Mouse (Mus musculus): Measurements from ENCODE around the gene 9230102O04Rik. TPM values are rescaled to one million over a fixed set of nuclear protein-coding genes. Genes with fewer than 3 reads are reported as not detected.

Gene 9230102O04Rik
- polyA plus RNA-seq, 1 experiment from 2014 or later: not detected

DNA sequence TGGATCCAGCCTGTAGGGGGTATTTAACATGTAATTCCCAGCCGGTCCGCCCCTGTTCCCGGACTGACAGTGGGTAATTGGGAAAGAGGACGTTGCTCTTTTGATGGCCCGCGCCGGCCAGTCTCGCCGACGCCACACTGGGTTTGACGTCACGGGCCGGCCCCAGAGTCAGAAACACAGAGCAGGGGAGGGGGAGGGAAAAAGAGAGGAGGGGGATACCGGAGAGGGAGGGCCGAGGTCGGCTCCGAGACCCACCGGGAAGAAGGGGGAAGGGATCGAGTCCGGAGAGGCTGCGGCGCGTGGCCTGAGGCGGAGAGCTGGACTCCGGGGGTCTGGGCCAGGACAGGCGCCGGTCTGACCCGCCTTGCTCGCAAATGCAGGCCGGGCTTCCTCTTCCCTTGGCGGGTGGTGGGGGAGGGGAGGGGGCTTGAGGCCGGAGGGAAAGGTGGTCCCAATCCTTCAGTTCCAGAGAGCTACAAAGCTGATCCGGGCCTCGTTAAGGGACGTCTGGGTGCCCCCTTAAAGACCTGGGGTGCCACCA is 8.2 kb downstream of the 9230102O04Rik start, which contains the start of gene 4930412O13Rik:
4930412O13Rik (plus strand) TSS at position 202 of the 541 bp plus-strand sequence.
- peaks cover 7% of the 10 kb centered on the region; the same call in 1 of the 2 replicates for H3K4me1 ChIP-seq (ENCODE audit: insufficient read depth)
- no peak within 1 kb of the TSS for H3K27ac ChIP-seq (ENCODE audit: low read depth)

DNA sequence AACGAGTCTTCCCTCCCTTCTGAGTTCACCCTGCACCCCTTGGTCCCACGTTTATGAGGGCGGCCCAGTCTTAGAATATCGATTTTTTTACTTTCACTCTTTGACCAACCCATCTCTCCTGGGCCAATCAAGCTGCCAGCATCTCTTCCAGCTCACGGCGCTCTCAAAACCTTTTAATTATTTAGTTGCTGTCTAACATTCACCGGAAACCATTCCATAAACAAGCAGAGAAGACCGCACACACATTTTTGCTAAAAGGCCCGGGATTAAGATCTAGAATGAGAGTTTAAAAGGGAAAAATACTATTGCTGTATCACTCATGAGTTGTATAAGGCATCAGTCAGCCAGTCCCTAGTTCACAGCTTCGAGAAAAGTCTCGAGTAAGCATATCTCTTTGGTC is 9.1 kb downstream of the 9230102O04Rik start:
- 8% methylated on average over 11 of the region's 11 CpGs for WGBS
- H3K36me3 ChIP-seq (ENCODE audit: insufficient read depth): no peaks in the 10 kb centered on the region
- peaks cover 7% of the 10 kb centered on the region; the same call in 1 of the 2 replicates for H3K4me1 ChIP-seq (ENCODE audit: insufficient read depth)
- H3K27ac ChIP-seq (ENCODE audit: low read depth): no peak overlapping the region
- no peak overlapping the region for H3K4me3 ChIP-seq (ENCODE audit: low read depth, low read length)
- H3K27me3 ChIP-seq (ENCODE audit: insufficient read depth, low read length): peaks cover 82% of the 10 kb centered on the region
- DNase-seq (no peak), ATAC-seq (ENCODE audit: insufficient read depth) (no peak)
- H3K9me3 ChIP-seq (ENCODE audit: low read depth, low read length): no peaks in the 10 kb centered on the region
- no peak for TF ChIP-seq CTCF (IDR thresholded peaks at IDR 0.05; ENCODE audit: low read depth)
- H3K4me2 ChIP-seq: peak overlapping the region; percentile 98
- H3K9ac ChIP-seq: no peak overlapping the region

More for the DNA sequence above, 8.2 kb downstream of the 9230102O04Rik start, which contains the start of gene 4930412O13Rik:
- Histone ChIP-seq H3K27me3 (ENCODE audit: insufficient read depth, low read length) (peaks cover 82% of the 10 kb centered on the region), H3K9me3 (ENCODE audit: low read depth, low read length) (no peaks in the 10 kb centered on the region), H3K36me3 (ENCODE audit: insufficient read depth) (no peaks in the 10 kb centered on the region), H3K9ac (peak within 1 kb of the TSS; percentile 20; the same call in 1 of the 2 replicates), H3K4me2 (peak within 1 kb of the TSS; percentile 98), H3K4me3 (ENCODE audit: low read depth, low read length) (peak within 1 kb of the TSS; percentile 35)
- no peak for TF ChIP-seq CTCF (IDR thresholded peaks at IDR 0.05; ENCODE audit: low read depth)
- DNase-seq: peak; percentile 38
- ATAC-seq (ENCODE audit: insufficient read depth): no peak
- 0% methylated on average over 32 of the region's 35 CpGs for WGBS

DNA sequence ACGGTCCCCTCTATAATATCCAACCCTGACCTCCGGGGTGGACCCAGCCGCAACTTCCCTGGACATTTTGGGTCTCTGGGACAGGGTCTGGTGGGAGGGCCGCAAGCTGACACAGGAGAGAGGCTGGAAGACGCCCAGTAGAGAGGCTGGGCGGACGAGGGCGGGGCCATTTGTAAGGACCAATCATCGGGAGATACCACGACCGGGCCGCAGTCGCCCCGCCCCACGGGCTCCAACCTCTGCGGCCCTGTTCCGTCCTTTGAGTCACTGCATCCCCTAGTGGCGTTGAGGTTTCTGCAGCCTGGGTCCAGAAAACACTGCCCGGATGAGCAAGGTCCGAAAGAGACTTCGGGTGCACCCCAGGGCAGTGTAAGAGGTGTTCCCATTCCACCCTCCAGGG is 9.8 kb downstream of the 9230102O04Rik start:
- H3K27me3 ChIP-seq (ENCODE audit: insufficient read depth, low read length): peaks cover 82% of the 10 kb centered on the region
- peaks cover 7% of the 10 kb centered on the region; the same call in 1 of the 2 replicates for H3K4me1 ChIP-seq (ENCODE audit: insufficient read depth)
- H3K9me3 ChIP-seq (ENCODE audit: low read depth, low read length): no peaks in the 10 kb centered on the region
- peak overlapping the region; percentile 42; the same call in 1 of the 2 replicates for H3K27ac ChIP-seq (ENCODE audit: low read depth)
- no peaks in the 10 kb centered on the region for H3K36me3 ChIP-seq (ENCODE audit: insufficient read depth)
- H3K4me3 ChIP-seq (ENCODE audit: low read depth, low read length): peak overlapping the region; percentile 49
- no peak overlapping the region for H3K9ac ChIP-seq
- H3K4me2 ChIP-seq: peak overlapping the region; percentile 98
- TF ChIP-seq CTCF (IDR thresholded peaks at IDR 0.05; ENCODE audit: low read depth): peak; percentile 94
- DNase-seq: peak; percentile 98
- ATAC-seq (ENCODE audit: insufficient read depth): peak; percentile 97
- WGBS: 1% methylated on average over 21 of the region's 21 CpGs

DNA sequence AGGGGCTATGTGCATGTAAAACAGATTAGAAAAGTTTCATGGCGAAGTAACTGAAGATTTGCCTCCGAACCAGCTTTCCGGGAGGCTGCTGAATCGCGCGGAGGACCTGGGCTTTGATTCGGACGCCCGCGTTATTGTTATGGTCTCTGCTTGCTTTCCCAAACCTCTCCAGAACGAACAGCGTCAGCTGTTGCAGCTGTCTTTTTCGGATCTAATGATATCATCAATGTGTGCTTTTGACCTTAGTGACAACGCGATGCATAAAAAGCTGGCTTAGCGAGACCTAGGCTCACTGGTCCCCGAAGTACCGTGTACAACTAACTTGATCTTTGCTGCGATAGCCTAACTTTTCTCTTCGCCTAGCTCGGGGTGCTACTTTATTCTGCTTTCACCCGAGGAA is 10.2 kb downstream of the 9230102O04Rik start:
- Histone ChIP-seq H3K27ac (ENCODE audit: low read depth) (peak overlapping the region; percentile 42; the same call in 1 of the 2 replicates), H3K36me3 (ENCODE audit: insufficient read depth) (no peaks in the 10 kb centered on the region), H3K9me3 (ENCODE audit: low read depth, low read length) (no peaks in the 10 kb centered on the region), H3K4me3 (ENCODE audit: low read depth, low read length) (peak overlapping the region; percentile 49), H3K27me3 (ENCODE audit: insufficient read depth, low read length) (peaks cover 82% of the 10 kb centered on the region), H3K9ac (no peak overlapping the region), H3K4me1 (ENCODE audit: insufficient read depth) (peaks cover 7% of the 10 kb centered on the region; the same call in 1 of the 2 replicates), H3K4me2 (peak overlapping the region; percentile 98)
- under 1% methylated on average over 22 of the region's 22 CpGs for WGBS
- peak; percentile 49 for DNase-seq
- ATAC-seq (ENCODE audit: insufficient read depth): peak; percentile 23
- no peak for TF ChIP-seq CTCF (IDR thresholded peaks at IDR 0.05; ENCODE audit: low read depth)

DNA sequence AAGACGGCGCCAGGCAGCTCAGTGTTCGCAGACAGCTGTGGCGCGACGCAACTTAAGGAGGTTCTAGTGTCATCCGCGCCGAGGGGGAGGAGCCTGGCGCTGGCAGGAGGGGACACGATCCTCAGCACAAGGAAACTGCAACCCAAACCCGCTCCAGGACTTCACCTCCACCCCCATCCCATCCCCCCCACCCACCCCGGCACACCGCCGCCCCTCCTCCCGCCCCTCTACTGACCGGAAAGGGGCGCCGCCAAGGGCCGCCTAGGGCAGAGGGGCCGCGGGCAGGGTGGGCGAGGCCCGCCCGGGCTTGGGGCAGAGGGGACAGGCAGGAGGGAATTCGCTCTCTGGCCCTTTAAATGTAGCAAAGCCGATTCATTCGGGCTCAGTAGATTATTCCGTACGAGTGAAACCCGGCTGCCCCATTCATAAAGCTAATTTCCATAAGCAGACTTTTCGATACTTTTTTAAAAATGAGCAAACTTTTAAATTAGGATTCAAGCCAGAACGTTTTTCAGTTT is 10.7 kb downstream of the 9230102O04Rik start:
- peak; percentile 41 for ATAC-seq (ENCODE audit: insufficient read depth)
- H3K9me3 ChIP-seq (ENCODE audit: low read depth, low read length): no peaks in the 10 kb centered on the region
- no peak overlapping the region for H3K9ac ChIP-seq
- no peak for TF ChIP-seq CTCF (IDR thresholded peaks at IDR 0.05; ENCODE audit: low read depth)
- under 1% methylated on average over 32 of the region's 33 CpGs for WGBS
- peaks cover 82% of the 10 kb centered on the region for H3K27me3 ChIP-seq (ENCODE audit: insufficient read depth, low read length)
- H3K4me1 ChIP-seq (ENCODE audit: insufficient read depth): peaks cover 7% of the 10 kb centered on the region; the same call in 1 of the 2 replicates
- peak; percentile 80 for DNase-seq
- H3K4me3 ChIP-seq (ENCODE audit: low read depth, low read length): peak overlapping the region; percentile 49
- no peak overlapping the region for H3K27ac ChIP-seq (ENCODE audit: low read depth)
- H3K36me3 ChIP-seq (ENCODE audit: insufficient read depth): no peaks in the 10 kb centered on the region
- peak overlapping the region; percentile 98 for H3K4me2 ChIP-seq

DNA sequence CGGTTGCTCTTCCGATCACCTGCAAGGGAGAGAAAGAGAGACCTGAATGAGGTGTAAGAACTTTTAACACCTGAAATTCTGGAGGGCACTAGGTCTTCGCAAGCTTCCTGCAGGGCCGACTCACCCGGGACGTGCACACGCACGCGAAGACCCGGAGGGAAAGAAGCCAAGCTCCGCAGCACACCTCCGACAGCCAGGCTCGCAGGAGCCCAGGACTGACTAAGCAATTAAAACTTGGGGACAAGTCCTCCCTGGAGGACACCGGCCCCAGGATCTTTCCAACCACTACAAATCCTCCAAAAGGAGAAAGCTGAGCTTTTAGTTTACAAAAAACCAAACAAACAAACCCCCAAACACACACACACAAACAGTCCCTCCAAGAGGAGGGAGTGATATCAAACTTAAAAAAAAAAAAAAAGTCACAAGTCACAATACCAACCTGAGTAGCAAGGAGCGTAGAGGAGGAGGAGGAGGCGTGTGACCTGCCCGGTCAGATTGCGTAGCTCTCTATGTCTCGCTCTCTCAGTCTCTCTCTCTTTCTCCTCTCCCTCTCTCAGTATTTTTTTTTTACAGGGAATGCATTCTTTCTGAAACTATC is 11.3 kb downstream of the 9230102O04Rik start:
- H3K27ac ChIP-seq (ENCODE audit: low read depth): no peak overlapping the region
- peak overlapping the region; percentile 98 for H3K4me2 ChIP-seq
- H3K27me3 ChIP-seq (ENCODE audit: insufficient read depth, low read length): peaks cover 82% of the 10 kb centered on the region
- DNase-seq: no peak
- no peaks in the 10 kb centered on the region for H3K36me3 ChIP-seq (ENCODE audit: insufficient read depth)
- H3K4me3 ChIP-seq (ENCODE audit: low read depth, low read length): peak overlapping the region; percentile 49
- TF ChIP-seq CTCF (IDR thresholded peaks at IDR 0.05; ENCODE audit: low read depth): no peak
- no peaks in the 10 kb centered on the region for H3K9me3 ChIP-seq (ENCODE audit: low read depth, low read length)
- ATAC-seq (ENCODE audit: insufficient read depth): no peak
- H3K9ac ChIP-seq: no peak overlapping the region; the same call in 1 of the 2 replicates
- under 1% methylated on average over 19 of the region's 19 CpGs for whole genome bisulfite sequencing
- H3K4me1 ChIP-seq (ENCODE audit: insufficient read depth): peaks cover 7% of the 10 kb centered on the region; the same call in 1 of the 2 replicates

DNA sequence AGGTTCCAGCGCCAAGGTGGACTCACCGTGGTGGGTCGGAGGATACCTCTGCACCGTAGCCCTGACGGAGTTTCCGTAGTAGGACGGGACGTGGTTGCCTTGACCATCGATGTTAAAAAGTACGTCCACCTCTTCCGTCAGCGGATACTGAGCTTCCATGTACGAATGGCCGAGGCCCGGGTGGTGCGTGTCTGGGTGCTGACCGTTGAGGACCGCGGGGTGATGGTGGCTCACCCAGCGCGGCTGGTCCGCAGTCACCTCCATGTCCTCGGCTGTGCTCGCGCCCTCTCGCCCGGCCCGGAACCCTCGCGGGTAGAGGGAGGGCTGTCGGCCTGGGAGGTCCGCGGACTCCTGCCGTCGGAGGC is 12.0 kb downstream of the 9230102O04Rik start:
- Histone ChIP-seq H3K27me3 (ENCODE audit: insufficient read depth, low read length) (peaks cover 80% of the 10 kb centered on the region), H3K9ac (peak overlapping the region; percentile 44; the same call in 1 of the 2 replicates)
- under 1% methylated on average over 35 of the region's 35 CpGs for WGBS

More for the DNA sequence above, 12.0 kb downstream of the 9230102O04Rik start:
- ATAC-seq (ENCODE audit: insufficient read depth) (no peak), DNase-seq (no peak)
- Histone ChIP-seq H3K4me2 (peak overlapping the region; percentile 98), H3K4me1 (ENCODE audit: insufficient read depth) (peaks cover 7% of the 10 kb centered on the region; the same call in 1 of the 2 replicates), H3K36me3 (ENCODE audit: insufficient read depth) (no peaks in the 10 kb centered on the region), H3K9me3 (ENCODE audit: low read depth, low read length) (no peaks in the 10 kb centered on the region), H3K27ac (ENCODE audit: low read depth) (no peak overlapping the region), H3K4me3 (ENCODE audit: low read depth, low read length) (peak overlapping the region; percentile 49)
- TF ChIP-seq CTCF (IDR thresholded peaks at IDR 0.05; ENCODE audit: low read depth): no peak

Measured in lung, embryonic 14.5 days (tissue).